Mouse (Mus musculus): ENCODE results near the gene Myog.

DNA sequence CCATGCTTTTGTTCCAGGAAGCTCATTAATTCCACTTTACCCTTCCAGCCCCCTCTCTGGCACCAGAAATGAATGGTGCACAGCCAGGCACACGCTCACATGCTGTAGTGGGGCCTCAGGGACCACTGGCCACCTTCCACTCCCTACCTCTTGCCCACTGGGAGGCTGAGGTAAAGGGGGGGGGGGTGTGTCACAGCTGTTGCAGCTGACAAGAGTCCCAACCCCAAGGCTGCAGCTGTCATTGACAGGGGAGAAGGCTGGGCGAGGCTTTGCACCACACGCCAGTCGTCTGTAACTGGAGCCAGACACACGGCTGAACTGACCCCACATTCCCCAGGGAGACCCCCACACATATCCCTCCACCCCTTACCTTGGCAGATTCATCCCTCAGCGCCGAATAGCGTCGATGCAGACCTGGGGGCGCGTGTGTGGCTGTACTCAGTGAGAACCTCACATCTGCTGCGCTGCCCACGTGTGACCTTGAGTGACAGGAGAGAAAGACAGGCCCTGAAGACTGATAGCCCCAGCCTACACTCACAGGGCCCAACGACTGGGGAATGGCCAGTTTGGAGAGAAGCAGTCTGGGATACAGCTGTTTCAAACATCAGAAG is 31.0 kb downstream of the Myog start:
- TF ChIP-seq CTCF (conservative IDR thresholded peaks at IDR 0.05; ENCODE audit: insufficient read depth, insufficient read length, low read depth, low read length) (no peak), POLR2A (IDR thresholded peaks at IDR 0.05; ENCODE audit: low read depth, low read length) (no peak)

All from kidney, adult 2 months (tissue).